Mouse (Mus musculus) neural tube, embryonic 14.5 days (tissue): ENCODE results near the gene Rab5b. TPM values are rescaled to one million over a fixed set of nuclear protein-coding genes. Genes with fewer than 3 reads are reported as not detected.

Experiments used
- ATAC-seq: fragments of 200-750 bp; cut with Nextera tagmentation; 2 replicates; pipeline ENCODE4 v1.8.0; 2017; ENCODE audit warnings: low read depth, mild to moderate bottlenecking, moderate TSS enrichment, moderate library complexity
- H3K27ac ChIP-seq: fragments of 300-500 bp; sonication (generic); 2 replicates; pipeline ENCODE4 v1.5.1; 2014; ENCODE audit warnings: low read depth, mild to moderate bottlenecking, control low read depth, low read length, moderate library complexity, mixed read lengths
- H3K27me3 ChIP-seq: fragments of 300-500 bp; sonication (generic); 2 replicates; pipeline ENCODE4 v1.6.1; 2014; ENCODE audit warnings: low read length; ENCODE audit not compliant: control insufficient read depth, insufficient read depth
- H3K36me3 ChIP-seq: fragments of 300-500 bp; sonication (generic); 2 replicates; pipeline ENCODE4 v1.6.1; 2014; ENCODE audit warnings: low read length, mixed read lengths; ENCODE audit not compliant: control insufficient read depth, insufficient read depth
- H3K4me1 ChIP-seq: fragments of 300-500 bp; sonication (generic); 2 replicates; pipeline ENCODE4 v1.6.1; 2014; ENCODE audit warnings: low read length; ENCODE audit not compliant: control insufficient read depth, insufficient read depth
- H3K4me2 ChIP-seq: fragments of 300-500 bp; sonication (generic); 2 replicates; pipeline ENCODE4 v1.6.1; 2014; ENCODE audit warnings: mild to moderate bottlenecking, low read depth, low read length, control low read depth
- H3K4me3 ChIP-seq: fragments of 300-500 bp; sonication (generic); 2 replicates; pipeline ENCODE4 v1.5.1; 2014; ENCODE audit warnings: low read depth, low read length, control low read depth, mixed read lengths
- H3K9ac ChIP-seq: fragments of 300-500 bp; sonication (generic); replicated peaks from 2 replicates; pipeline ENCODE4 v1.6.1; 2014; ENCODE audit warnings: low read depth, mild to moderate bottlenecking, control low read depth, low read length, mixed read lengths
- H3K9me3 ChIP-seq: fragments of 300-500 bp; sonication (generic); 2 replicates; pipeline ENCODE4 v1.6.1; 2016; ENCODE audit warnings: low read length; ENCODE audit not compliant: control insufficient read depth
- WGBS: fragments of 180-500 bp; shearing (Covaris S2); extraction: QIAGEN DNeasy Blood & Tissue Kit; methylation state at CpG from one replicate; pipeline ENCODE4 v1.1.7; 2014; 5-methylcytosine and 5-hydroxymethylcytosine counted together
- polyA plus RNA-seq: library from polyadenylated mRNA; unstranded; fragments of >200 nt; fragmentation: Nextera tagmentation; extraction: Ambion mirVana; gene quantifications from 2 replicates; pipeline ENCODE4 v1.2.1, GENCODE M21; 2014

Gene Rab5b
- polyA plus RNA-seq, 1 experiment from 2014 or later = 87.4 TPM

DNA sequence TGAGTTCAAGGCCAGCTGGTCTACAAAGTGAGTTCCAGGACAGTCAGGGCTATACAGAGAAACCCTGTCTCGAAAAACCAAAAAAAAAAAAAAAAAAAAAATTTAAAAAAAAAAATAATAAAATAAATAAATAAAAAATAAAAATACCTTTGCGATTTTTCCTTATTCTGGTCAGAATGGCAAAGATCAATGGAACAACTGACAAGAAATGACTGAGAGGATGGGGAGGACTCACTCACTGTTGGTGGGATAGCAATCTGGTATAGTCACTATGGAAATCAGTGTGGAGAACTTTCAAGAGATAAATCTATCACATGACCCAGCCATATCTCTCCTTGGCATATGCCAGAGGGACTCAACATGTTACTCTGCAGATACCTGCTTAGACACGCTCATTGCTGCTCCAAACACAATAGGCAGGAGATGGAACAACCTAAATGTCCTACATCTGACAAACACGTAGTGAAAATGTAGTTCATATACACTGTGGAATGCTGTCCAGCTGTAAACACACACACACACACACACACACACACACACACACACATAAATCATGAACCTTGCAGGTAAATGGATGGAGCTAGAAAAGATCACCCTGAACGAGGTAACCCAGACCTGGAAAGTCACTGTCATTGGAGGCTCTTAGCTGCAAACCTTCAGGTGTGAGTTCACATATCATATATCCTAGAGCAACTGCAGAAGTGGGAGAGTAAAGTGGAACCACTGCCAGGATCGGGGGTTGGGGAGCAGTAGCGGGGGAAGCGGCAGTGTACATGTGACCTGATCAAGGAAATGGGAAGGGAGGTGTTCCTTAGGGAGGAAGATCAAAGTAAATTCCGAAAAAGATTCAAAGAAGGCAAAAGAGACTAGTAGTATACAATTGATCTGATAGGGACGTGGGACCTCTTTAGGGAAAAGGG lies 68.4 kb downstream of the Rab5b start:
- Histone ChIP-seq H3K9me3 (no peaks in the 10 kb centered on the region), H3K4me3 (no peak overlapping the region), H3K4me2 (no peak overlapping the region), H3K9ac (no peak overlapping the region), H3K27me3 (no peaks in the 10 kb centered on the region), H3K4me1 (peaks cover 6% of the 10 kb centered on the region; the same call in 1 of the 2 replicates), H3K36me3 (peaks cover 9% of the 10 kb centered on the region), H3K27ac (no peak overlapping the region)
- 87% methylated on average over 10 of the region's 10 CpGs for WGBS
- no peak for ATAC-seq

Other genes with a start within 250 kb of the Rab5b start
- 179 and 205 TPM in 2 replicates for gene Smarcc2, start 237.0 kb downstream of the Rab5b start, polyA plus RNA-seq
- 831 and 835 TPM in 2 replicates for gene Myl6, start 202.1 kb downstream of the Rab5b start, polyA plus RNA-seq
- 6.4 and 8.9 TPM in 2 replicates for gene Myl6b, start 197.6 kb downstream of the Rab5b start, polyA plus RNA-seq
- 10.0 and 25.9 TPM in 2 replicates for gene Esyt1, start 170.4 kb downstream of the Rab5b start, polyA plus RNA-seq
- 11.7 and 18.1 TPM in 2 replicates for gene Zc3h10, start 148.5 kb downstream of the Rab5b start, polyA plus RNA-seq
- 2,344 and 2,479 TPM in 2 replicates for gene Rpl41, start 147.0 kb downstream of the Rab5b start, polyA plus RNA-seq
- 127 and 132 TPM in 2 replicates for gene Pa2g4, start 130.3 kb downstream of the Rab5b start, polyA plus RNA-seq
- 1.4 and 6.0 TPM in 2 replicates for gene Erbb3, start 106.6 kb downstream of the Rab5b start, polyA plus RNA-seq
- 454 and 493 TPM in 2 replicates for gene Rps26, start 69.5 kb downstream of the Rab5b start, polyA plus RNA-seq
- gene Ikzf4, start 50.3 kb downstream of the Rab5b start, polyA plus RNA-seq = 20.3 and 22.9 TPM in 2 replicates
- gene Suox, start 22.2 kb downstream of the Rab5b start, polyA plus RNA-seq = 13.1 and 14.6 TPM in 2 replicates
- 0.63 and 0.99 TPM in 2 replicates for gene Pmel, start 7.9 kb upstream of the Rab5b start, polyA plus RNA-seq
- 8.6 and 15.9 TPM in 2 replicates for gene Cdk2, start 8.8 kb upstream of the Rab5b start, polyA plus RNA-seq
- gene Dgka, start 48.6 kb upstream of the Rab5b start, polyA plus RNA-seq = 7.8 and 9.2 TPM in 2 replicates
- 36.0 and 41.9 TPM in 2 replicates for gene Pym1, start 51.6 kb upstream of the Rab5b start, polyA plus RNA-seq
- 0.70 and 0.71 TPM in 2 replicates for gene Mmp19, start 94.6 kb upstream of the Rab5b start, polyA plus RNA-seq
- gene Dnajc14, start 107.8 kb upstream of the Rab5b start, polyA plus RNA-seq = 35.6 and 42.1 TPM in 2 replicates
- gene Tmem198b, start 108.1 kb upstream of the Rab5b start, polyA plus RNA-seq = 13.9 and 16.6 TPM in 2 replicates
- gene Sarnp, start 121.1 kb upstream of the Rab5b start, polyA plus RNA-seq = 146 and 168 TPM in 2 replicates
- 21.2 and 21.9 TPM in 2 replicates for gene Ormdl2, start 125.4 kb upstream of the Rab5b start, polyA plus RNA-seq
- 8.2 and 8.6 TPM in 2 replicates for gene Gdf11, start 195.5 kb upstream of the Rab5b start, polyA plus RNA-seq
- gene Cd63, start 204.7 kb upstream of the Rab5b start, polyA plus RNA-seq = 146 and 210 TPM in 2 replicates
- gene Rdh5, start 226.6 kb upstream of the Rab5b start, polyA plus RNA-seq = 18.4 and 19.7 TPM in 2 replicates
- gene Bloc1s1, start 227.8 kb upstream of the Rab5b start, polyA plus RNA-seq = 258 and 280 TPM in 2 replicates
- 3.3 and 10.3 TPM in 2 replicates for gene Itga7, start 237.6 kb upstream of the Rab5b start, polyA plus RNA-seq